Mouse (Mus musculus) thymus, adult 2 months (tissue): Measurements from ENCODE around the gene Eftud2.

Source experiments
- CTCF ChIP-seq: fragments of 200-500 bp; IDR thresholded peaks from 2 replicates; pipeline ENCODE4 v1.5.1; 2012; ENCODE audit warnings: mild to moderate bottlenecking, control low read depth, low read length, moderate library complexity, borderline replicate concordance; ENCODE audit not compliant: control insufficient read depth, poor library complexity, insufficient read depth; ENCODE audit errors: extremely low read depth
- POLR2A ChIP-seq: fragments of 200-500 bp; IDR thresholded peaks from 2 replicates; pipeline ENCODE4 v1.6.1; 2012; ENCODE audit warnings: mild to moderate bottlenecking, low read length, control low read depth, moderate library complexity; ENCODE audit not compliant: control insufficient read depth, poor library complexity, insufficient read depth; ENCODE audit errors: extremely low read depth

GRCm38 (mm10) chr11:102925351-102925717 is 44.5 kb upstream of the Eftud2 start:
- TF ChIP-seq CTCF (no peak), POLR2A (no peak)
